Mouse (Mus musculus): ENCODE results near the gene Igf2r. TPM values are rescaled to one million over a fixed set of nuclear protein-coding genes. Genes with fewer than 3 reads are reported as not detected.
A peak's percentile ranks its signal among the peaks of the same experiment; 100 is the strongest.

Gene Igf2r
- total and polyA plus RNA-seq, 3 experiments: 20.3 to 75.5 (median 74.3) TPM

DNA sequence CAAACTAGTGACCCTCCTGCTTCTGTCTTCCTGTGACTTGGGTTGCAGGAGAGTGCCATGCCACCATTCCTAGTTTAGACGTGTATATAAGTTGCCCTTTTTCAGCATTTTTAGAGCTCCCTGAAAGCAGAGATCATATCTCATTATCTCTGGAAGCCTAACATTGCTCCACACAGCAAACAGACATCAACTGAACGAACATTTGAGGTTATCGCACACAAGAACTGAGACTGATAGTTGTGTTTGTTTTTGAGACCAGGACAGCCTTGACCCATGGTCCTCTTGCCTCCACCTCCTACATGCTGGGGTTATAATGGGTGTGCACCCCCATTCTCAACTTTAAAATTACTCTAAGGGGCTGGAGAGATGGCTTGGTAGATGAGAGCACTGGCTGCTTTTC, 27.2 kb upstream of the Igf2r start:
- ATAC-seq (ENCODE audit: extremely low read depth, insufficient number of reproducible peaks, low FRiP score, poor library complexity, severe bottlenecking): no peak; the same call in 1 of the 2 replicates

DNA sequence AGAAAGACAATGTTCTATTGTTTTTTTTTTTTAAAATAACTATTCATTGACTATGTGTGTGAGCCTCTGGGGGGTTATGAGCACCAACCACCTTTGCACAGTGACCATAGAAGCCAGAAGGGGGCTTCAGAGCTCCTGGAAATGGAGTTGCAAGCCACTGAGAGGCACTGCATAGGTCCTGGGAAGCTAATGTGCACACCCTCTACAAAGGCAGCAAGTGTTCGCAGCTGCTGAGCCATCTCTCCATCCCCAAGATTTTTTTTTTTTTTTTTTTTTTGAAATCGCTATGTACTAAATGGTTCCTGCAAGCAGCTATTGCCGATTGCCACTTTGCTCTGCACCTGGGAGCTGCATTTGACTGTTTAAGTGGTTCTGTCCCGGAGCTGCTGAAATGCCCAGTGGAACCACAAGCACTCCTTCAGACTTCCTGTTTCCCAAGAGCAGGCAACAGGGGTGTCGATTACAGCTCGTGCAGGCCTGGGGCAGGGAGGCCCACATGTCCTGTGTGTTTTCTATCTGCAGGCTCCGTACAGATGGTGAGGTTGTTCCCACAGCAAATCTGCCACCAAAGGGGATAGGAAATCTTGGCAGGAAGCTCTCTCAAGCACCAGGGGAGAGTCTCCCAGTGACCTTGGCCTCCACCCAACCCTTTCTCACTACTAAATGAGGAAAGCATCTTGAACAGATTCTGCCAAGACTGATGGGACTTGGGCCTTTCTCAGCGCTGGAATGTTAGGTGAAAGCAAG, 24.4 kb upstream of the Igf2r start:
- Histone ChIP-seq H3K27me3 (ENCODE audit: insufficient read depth, low read length) (no peaks in the 10 kb centered on the region), H3K4me3 (ENCODE audit: low read depth, low read length) (no peak overlapping the region), H3K9me3 (replicated peaks) (no peaks in the 10 kb centered on the region), H3K4me1 (ENCODE audit: insufficient read depth, low read depth, low read length) (peaks cover 81% of the 10 kb centered on the region), H3K36me3 (replicated peaks) (peaks cover 59% of the 10 kb centered on the region)
- ATAC-seq (ENCODE audit: extremely low read depth, insufficient number of reproducible peaks, low FRiP score, poor library complexity, severe bottlenecking): no peak
- no peak for TF ChIP-seq CTCF (IDR thresholded peaks at IDR 0.05; ENCODE audit: low read depth, low read length)
- TF ChIP-seq GATA2 (IDR thresholded peaks at IDR 0.05; ENCODE audit: borderline replicate concordance, low read depth, low read length): no peak
- TF ChIP-seq POLR2AphosphoS5 (IDR thresholded peaks at IDR 0.05; ENCODE audit: insufficient replicate concordance, low read depth, low read length): no peak
- TF ChIP-seq GATA1 (IDR thresholded peaks at IDR 0.05; ENCODE audit: borderline replicate concordance, low read length): no peak
- no peak for TF ChIP-seq TAL1 (conservative IDR thresholded peaks at IDR 0.05; ENCODE audit: low read depth, low read length)
- DNase-seq (ENCODE audit: low spot score): no peak

More for the DNA sequence above, 27.2 kb upstream of the Igf2r start:
- Histone ChIP-seq H3K4me3 (ENCODE audit: low read depth, low read length) (no peak overlapping the region), H3K27me3 (ENCODE audit: insufficient read depth, low read length) (no peaks in the 10 kb centered on the region), H3K36me3 (replicated peaks) (peaks cover 52% of the 10 kb centered on the region), H3K9me3 (replicated peaks) (no peaks in the 10 kb centered on the region), H3K4me1 (ENCODE audit: insufficient read depth, low read depth, low read length) (peaks cover 66% of the 10 kb centered on the region)
- no peak for DNase-seq (ENCODE audit: low spot score)
- TF ChIP-seq GATA1 (IDR thresholded peaks at IDR 0.05; ENCODE audit: borderline replicate concordance, low read length): no peak
- no peak for TF ChIP-seq CTCF (IDR thresholded peaks at IDR 0.05; ENCODE audit: low read depth, low read length)
- no peak for TF ChIP-seq GATA2 (IDR thresholded peaks at IDR 0.05; ENCODE audit: borderline replicate concordance, low read depth, low read length)
- no peak for TF ChIP-seq POLR2AphosphoS5 (IDR thresholded peaks at IDR 0.05; ENCODE audit: insufficient replicate concordance, low read depth, low read length)
- TF ChIP-seq TAL1 (conservative IDR thresholded peaks at IDR 0.05; ENCODE audit: low read depth, low read length): no peak

DNA sequence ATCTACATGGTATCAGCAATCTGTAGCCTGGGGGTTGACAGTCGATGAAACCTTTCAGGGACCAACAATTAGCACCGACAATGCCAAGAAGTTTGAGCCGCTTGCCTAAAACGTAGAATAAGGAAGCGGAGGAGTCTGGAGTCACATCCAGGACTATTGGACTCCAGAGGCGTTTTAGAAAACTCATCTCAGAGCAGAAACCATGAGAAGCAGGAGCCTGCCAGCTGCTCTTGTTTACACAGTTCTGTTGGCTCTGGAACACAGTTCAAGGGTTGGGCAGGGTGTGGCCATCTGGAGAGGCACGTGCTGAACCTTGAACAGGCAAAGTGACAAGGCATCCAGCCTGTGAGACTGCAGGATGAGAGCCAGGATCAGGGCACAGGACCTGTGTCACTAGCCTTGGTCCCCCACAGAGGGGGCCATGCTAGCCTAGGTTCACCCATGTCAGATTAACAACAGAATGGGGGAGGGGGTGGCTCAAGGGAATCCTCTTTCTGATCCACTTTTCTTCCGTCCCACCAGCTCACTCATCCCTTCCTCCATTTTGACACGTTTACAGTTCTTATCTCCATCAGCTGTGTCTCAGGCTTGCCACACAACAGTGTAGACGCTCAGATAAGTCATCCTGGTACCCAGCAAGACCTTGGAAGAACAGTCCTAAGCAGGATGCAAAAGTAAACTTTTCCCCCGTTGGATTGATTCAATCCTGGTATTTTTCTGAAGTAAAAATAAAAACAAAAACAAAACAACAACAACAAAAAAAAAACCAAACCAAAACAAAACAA, 23.1 kb upstream of the Igf2r start:
- Histone ChIP-seq H3K4me1 (ENCODE audit: insufficient read depth, low read depth, low read length) (peaks cover 74% of the 10 kb centered on the region), H3K9me3 (replicated peaks) (peaks cover 7% of the 10 kb centered on the region), H3K27me3 (ENCODE audit: insufficient read depth, low read length) (no peaks in the 10 kb centered on the region), H3K36me3 (replicated peaks) (peaks cover 60% of the 10 kb centered on the region), H3K4me3 (ENCODE audit: low read depth, low read length) (peak overlapping the region; percentile 52; the same call in 1 of the 2 replicates)
- ATAC-seq (ENCODE audit: extremely low read depth, insufficient number of reproducible peaks, low FRiP score, poor library complexity, severe bottlenecking): peak; percentile 68
- TF ChIP-seq CTCF (IDR thresholded peaks at IDR 0.05; ENCODE audit: low read depth, low read length) (no peak), GATA1 (IDR thresholded peaks at IDR 0.05; ENCODE audit: borderline replicate concordance, low read length) (no peak), TAL1 (conservative IDR thresholded peaks at IDR 0.05; ENCODE audit: low read depth, low read length) (0 out of 2 replicates have a peak, but pooled peaks have one; percentile 30), POLR2AphosphoS5 (IDR thresholded peaks at IDR 0.05; ENCODE audit: insufficient replicate concordance, low read depth, low read length) (no peak)
- DNase-seq (ENCODE audit: low spot score): no peak

DNA sequence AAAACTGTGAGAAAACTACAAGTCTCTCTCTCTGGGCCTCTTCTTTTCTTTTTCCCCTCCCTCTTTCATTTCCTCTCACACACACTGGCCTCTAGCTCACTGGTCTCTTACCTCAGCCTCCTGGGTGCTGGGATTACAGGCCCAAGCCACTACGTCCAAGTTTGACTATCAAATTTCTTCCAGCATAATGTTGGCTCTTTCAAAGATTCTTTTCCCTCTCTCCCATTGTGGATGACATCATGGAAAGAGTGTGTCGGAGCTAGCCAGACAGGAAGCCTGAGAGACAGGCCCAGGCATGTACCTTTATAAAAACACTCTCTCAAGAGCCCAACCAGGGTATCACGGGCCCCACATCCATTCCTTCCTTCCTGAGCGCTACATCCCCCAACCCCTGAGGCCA, 22.0 kb upstream of the Igf2r start:
- ATAC-seq (ENCODE audit: extremely low read depth, insufficient number of reproducible peaks, low FRiP score, poor library complexity, severe bottlenecking) (no peak), DNase-seq (ENCODE audit: low spot score) (no peak)
- Histone ChIP-seq H3K27me3 (ENCODE audit: insufficient read depth, low read length) (no peaks in the 10 kb centered on the region), H3K4me1 (ENCODE audit: insufficient read depth, low read depth, low read length) (peaks cover 64% of the 10 kb centered on the region), H3K9me3 (replicated peaks) (peaks cover 7% of the 10 kb centered on the region), H3K36me3 (replicated peaks) (peaks cover 59% of the 10 kb centered on the region), H3K4me3 (ENCODE audit: low read depth, low read length) (no peak overlapping the region)
- TF ChIP-seq GATA1 (IDR thresholded peaks at IDR 0.05; ENCODE audit: borderline replicate concordance, low read length): no peak
- no peak for TF ChIP-seq CTCF (IDR thresholded peaks at IDR 0.05; ENCODE audit: low read depth, low read length)
- TF ChIP-seq POLR2AphosphoS5 (IDR thresholded peaks at IDR 0.05; ENCODE audit: insufficient replicate concordance, low read depth, low read length): no peak
- no peak for TF ChIP-seq GATA2 (IDR thresholded peaks at IDR 0.05; ENCODE audit: borderline replicate concordance, low read depth, low read length)
- no peak for TF ChIP-seq TAL1 (conservative IDR thresholded peaks at IDR 0.05; ENCODE audit: low read depth, low read length)

DNA sequence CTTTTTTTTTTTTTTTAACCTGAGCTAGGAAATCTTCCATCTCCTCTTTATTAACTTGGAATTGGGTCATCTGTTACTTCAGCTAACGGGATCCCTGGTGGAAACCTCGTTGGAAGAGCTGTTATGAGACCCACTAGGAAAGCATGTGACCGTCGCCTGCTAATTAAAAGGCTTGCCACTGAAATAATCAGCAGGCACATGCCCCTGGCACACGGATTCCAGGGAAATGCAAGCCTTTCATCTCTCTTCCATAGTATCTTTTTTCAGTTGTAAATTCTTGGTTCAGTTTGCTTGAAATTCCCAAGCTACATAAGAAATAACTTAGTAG, 21.6 kb upstream of the Igf2r start:
- Histone ChIP-seq H3K36me3 (replicated peaks) (peaks cover 61% of the 10 kb centered on the region), H3K9me3 (replicated peaks) (peaks cover 7% of the 10 kb centered on the region), H3K4me1 (ENCODE audit: insufficient read depth, low read depth, low read length) (peaks cover 60% of the 10 kb centered on the region), H3K4me3 (ENCODE audit: low read depth, low read length) (no peak overlapping the region), H3K27me3 (ENCODE audit: insufficient read depth, low read length) (no peaks in the 10 kb centered on the region)
- TF ChIP-seq CTCF (IDR thresholded peaks at IDR 0.05; ENCODE audit: low read depth, low read length): no peak
- no peak for TF ChIP-seq POLR2AphosphoS5 (IDR thresholded peaks at IDR 0.05; ENCODE audit: insufficient replicate concordance, low read depth, low read length)
- TF ChIP-seq GATA1 (IDR thresholded peaks at IDR 0.05; ENCODE audit: borderline replicate concordance, low read length): no peak
- TF ChIP-seq GATA2 (IDR thresholded peaks at IDR 0.05; ENCODE audit: borderline replicate concordance, low read depth, low read length): no peak
- no peak for TF ChIP-seq TAL1 (conservative IDR thresholded peaks at IDR 0.05; ENCODE audit: low read depth, low read length)
- DNase-seq (ENCODE audit: low spot score): no peak
- ATAC-seq (ENCODE audit: extremely low read depth, insufficient number of reproducible peaks, low FRiP score, poor library complexity, severe bottlenecking): no peak

Measured in G1E (cell line).